Mouse (Mus musculus): ENCODE data around the gene Lalba. TPM values are rescaled to one million over a fixed set of nuclear protein-coding genes. Genes with fewer than 3 reads are reported as not detected.

The Lalba gene
- polyA plus RNA-seq, 1 experiment from 2014 or later, result 0.38 TPM

- H3K9ac ChIP-seq (replicated peaks), result no peak overlapping the region
- no peak overlapping the region for H3K27ac ChIP-seq
- 95% methylated on average over 8 of the region's 8 CpGs for WGBS
- ATAC-seq (ENCODE audit: insufficient number of reproducible peaks, insufficient read depth, low FRiP score, low TSS enrichment, low read depth), result no peak
- H3K4me3 ChIP-seq (replicated peaks), result no peak overlapping the region
- H3K27me3 ChIP-seq, result no peaks in the 10 kb centered on the region
- H3K4me1 ChIP-seq (replicated peaks), result no peaks in the 10 kb centered on the region
- no peaks in the 10 kb centered on the region for H3K36me3 ChIP-seq
- no peaks in the 10 kb centered on the region for H3K9me3 ChIP-seq
- H3K4me2 ChIP-seq, result no peak overlapping the region
Measured at GRCm38 (mm10) chr15:98486433-98487021, 4.0 kb upstream of the Lalba start.

- Histone ChIP-seq H3K36me3 (no peaks in the 10 kb centered on the region), H3K4me2 (no peak overlapping the region), H3K27ac (0 out of 2 replicates have a peak overlapping the region, but pooled peaks have one; percentile 18), H3K9me3 (no peaks in the 10 kb centered on the region), H3K4me3 (replicated peaks) (no peak overlapping the region), H3K4me1 (replicated peaks) (no peaks in the 10 kb centered on the region), H3K27me3 (no peaks in the 10 kb centered on the region), H3K9ac (replicated peaks) (no peak overlapping the region)
- WGBS, result 58% methylated on average over 18 of the region's 18 CpGs
- ATAC-seq (ENCODE audit: insufficient number of reproducible peaks, insufficient read depth, low FRiP score, low TSS enrichment, low read depth), result peak; percentile 52; the same call in 1 of the 2 replicates
Measured at GRCm38 (mm10) chr15:98483907-98484886, 1.7 kb upstream of the Lalba start.

- WGBS, result 72% methylated on average over 7 of the region's 7 CpGs
- Histone ChIP-seq H3K4me3 (replicated peaks) (no peak overlapping the region), H3K36me3 (no peaks in the 10 kb centered on the region), H3K27me3 (no peaks in the 10 kb centered on the region), H3K9me3 (no peaks in the 10 kb centered on the region), H3K4me2 (no peak overlapping the region), H3K9ac (replicated peaks) (no peak overlapping the region), H3K4me1 (replicated peaks) (no peaks in the 10 kb centered on the region), H3K27ac (no peak overlapping the region)
- ATAC-seq (ENCODE audit: insufficient number of reproducible peaks, insufficient read depth, low FRiP score, low TSS enrichment, low read depth), result no peak
Measured at GRCm38 (mm10) chr15:98479568-98480102, 2.9 kb downstream of the Lalba start.

GRCm38 (mm10) chr15:98476281-98476680, 6.2 kb downstream of the Lalba start:
- no peak overlapping the region for H3K27ac ChIP-seq
- WGBS, result 79% methylated on average over 5 of the region's 5 CpGs
- H3K27me3 ChIP-seq, result no peaks in the 10 kb centered on the region
- no peak overlapping the region for H3K4me3 ChIP-seq (replicated peaks)
- no peak overlapping the region for H3K9ac ChIP-seq (replicated peaks)
- no peaks in the 10 kb centered on the region for H3K4me1 ChIP-seq (replicated peaks)
- no peak overlapping the region for H3K4me2 ChIP-seq
- ATAC-seq (ENCODE audit: insufficient number of reproducible peaks, insufficient read depth, low FRiP score, low TSS enrichment, low read depth), result no peak
- H3K9me3 ChIP-seq, result no peaks in the 10 kb centered on the region
- H3K36me3 ChIP-seq, result no peaks in the 10 kb centered on the region

GRCm38 (mm10) chr15:98475382-98475781, 7.1 kb downstream of the Lalba start:
- Histone ChIP-seq H3K36me3 (no peaks in the 10 kb centered on the region), H3K4me3 (replicated peaks) (no peak overlapping the region), H3K27me3 (peaks cover 4% of the 10 kb centered on the region; the same call in 1 of the 2 replicates), H3K27ac (no peak overlapping the region), H3K9me3 (no peaks in the 10 kb centered on the region), H3K4me2 (no peak overlapping the region), H3K9ac (replicated peaks) (no peak overlapping the region), H3K4me1 (replicated peaks) (no peaks in the 10 kb centered on the region)
- WGBS, result 54% methylated on average over 10 of the region's 10 CpGs
- no peak for ATAC-seq (ENCODE audit: insufficient number of reproducible peaks, insufficient read depth, low FRiP score, low TSS enrichment, low read depth)

GRCm38 (mm10) chr15:98474958-98475357, 7.6 kb downstream of the Lalba start:
- H3K9me3 ChIP-seq, result no peaks in the 10 kb centered on the region
- 75% methylated on average over 10 of the region's 10 CpGs for WGBS
- H3K27ac ChIP-seq, result no peak overlapping the region
- H3K4me3 ChIP-seq (replicated peaks), result no peak overlapping the region
- H3K4me1 ChIP-seq (replicated peaks), result no peaks in the 10 kb centered on the region
- ATAC-seq (ENCODE audit: insufficient number of reproducible peaks, insufficient read depth, low FRiP score, low TSS enrichment, low read depth), result no peak
- no peak overlapping the region for H3K9ac ChIP-seq (replicated peaks)
- no peaks in the 10 kb centered on the region for H3K36me3 ChIP-seq
- H3K27me3 ChIP-seq, result peaks cover 4% of the 10 kb centered on the region; the same call in 1 of the 2 replicates
- H3K4me2 ChIP-seq, result no peak overlapping the region

- Histone ChIP-seq H3K4me3 (replicated peaks) (no peak overlapping the region), H3K9me3 (no peaks in the 10 kb centered on the region; the same call in 1 of the 2 replicates), H3K4me1 (replicated peaks) (no peaks in the 10 kb centered on the region), H3K9ac (replicated peaks) (no peak overlapping the region), H3K36me3 (no peaks in the 10 kb centered on the region), H3K27me3 (peaks cover 4% of the 10 kb centered on the region; the same call in 1 of the 2 replicates), H3K27ac (no peak overlapping the region), H3K4me2 (no peak overlapping the region)
- WGBS, result 89% methylated on average over 13 of the region's 13 CpGs
- ATAC-seq (ENCODE audit: insufficient number of reproducible peaks, insufficient read depth, low FRiP score, low TSS enrichment, low read depth), result no peak
Measured at GRCm38 (mm10) chr15:98471539-98471938, 11.0 kb downstream of the Lalba start.

GRCm38 (mm10) chr15:98469596-98469995, 12.9 kb downstream of the Lalba start, which contains the start of gene OR5BS1P:
TSS of gene OR5BS1P (plus strand) at chr15:98469896.
- Histone ChIP-seq H3K36me3 (no peaks in the 10 kb centered on the region), H3K9me3 (no peaks in the 10 kb centered on the region; the same call in 1 of the 2 replicates), H3K9ac (replicated peaks) (no peak within 1 kb of the TSS), H3K27ac (no peak within 1 kb of the TSS), H3K4me1 (replicated peaks) (no peaks in the 10 kb centered on the region), H3K27me3 (peaks cover 10% of the 10 kb centered on the region; the same call in 1 of the 2 replicates), H3K4me3 (replicated peaks) (no peak within 1 kb of the TSS), H3K4me2 (no peak within 1 kb of the TSS)
- 88% methylated on average over 4 of the region's 4 CpGs for WGBS
- ATAC-seq (ENCODE audit: insufficient number of reproducible peaks, insufficient read depth, low FRiP score, low TSS enrichment, low read depth), result no peak

- Histone ChIP-seq H3K9me3 (no peaks in the 10 kb centered on the region), H3K27me3 (no peaks in the 10 kb centered on the region), H3K36me3 (no peaks in the 10 kb centered on the region), H3K4me2 (no peak within 1 kb of the TSS), H3K9ac (replicated peaks) (no peak within 1 kb of the TSS), H3K4me1 (replicated peaks) (no peaks in the 10 kb centered on the region), H3K4me3 (replicated peaks) (no peak within 1 kb of the TSS), H3K27ac (no peak within 1 kb of the TSS)
- WGBS, result 87% methylated on average over 7 of the region's 7 CpGs
- ATAC-seq (ENCODE audit: insufficient number of reproducible peaks, insufficient read depth, low FRiP score, low TSS enrichment, low read depth), result no peak
Measured at GRCm38 (mm10) chr15:98452288-98452687, 30.2 kb downstream of the Lalba start, which contains the start of gene Olfr281. TSS of gene Olfr281 (plus strand) at chr15:98452588.

- Histone ChIP-seq H3K36me3 (no peaks in the 10 kb centered on the region), H3K4me3 (replicated peaks) (no peak overlapping the region), H3K27ac (no peak overlapping the region), H3K4me1 (replicated peaks) (no peaks in the 10 kb centered on the region), H3K9me3 (no peaks in the 10 kb centered on the region), H3K27me3 (no peaks in the 10 kb centered on the region), H3K4me2 (no peak overlapping the region), H3K9ac (replicated peaks) (no peak overlapping the region)
- WGBS, result 57% methylated on average over 4 of the region's 4 CpGs
- no peak for ATAC-seq (ENCODE audit: insufficient number of reproducible peaks, insufficient read depth, low FRiP score, low TSS enrichment, low read depth)
Measured at GRCm38 (mm10) chr15:98448521-98448920, 34.0 kb downstream of the Lalba start.

- no peak overlapping the region for H3K9ac ChIP-seq (replicated peaks)
- no peaks in the 10 kb centered on the region for H3K36me3 ChIP-seq
- WGBS, result 74% methylated on average over 3 of the region's 3 CpGs
- no peak overlapping the region for H3K4me2 ChIP-seq
- no peaks in the 10 kb centered on the region for H3K27me3 ChIP-seq
- H3K4me1 ChIP-seq (replicated peaks), result no peaks in the 10 kb centered on the region
- ATAC-seq (ENCODE audit: insufficient number of reproducible peaks, insufficient read depth, low FRiP score, low TSS enrichment, low read depth), result no peak
- H3K27ac ChIP-seq, result no peak overlapping the region
- H3K9me3 ChIP-seq, result no peaks in the 10 kb centered on the region
- no peak overlapping the region for H3K4me3 ChIP-seq (replicated peaks)
Measured at GRCm38 (mm10) chr15:98444561-98444960, 38.0 kb downstream of the Lalba start.

All from limb, embryonic 12.5 days (tissue).